Mouse (Mus musculus): ENCODE measurements at regions not wholly inside any gene's neighbourhood (a gene's known extent, or its start where the extent isn't known, plus 50 kb on each side); places are given as distances from the start of the nearest gene placed in this dataset.
"Not testable (repeated sequence)": the region's sequence is repeated elsewhere in the genome, so short reads cannot be mapped to it uniquely, and the experiment has no call there.

DNA sequence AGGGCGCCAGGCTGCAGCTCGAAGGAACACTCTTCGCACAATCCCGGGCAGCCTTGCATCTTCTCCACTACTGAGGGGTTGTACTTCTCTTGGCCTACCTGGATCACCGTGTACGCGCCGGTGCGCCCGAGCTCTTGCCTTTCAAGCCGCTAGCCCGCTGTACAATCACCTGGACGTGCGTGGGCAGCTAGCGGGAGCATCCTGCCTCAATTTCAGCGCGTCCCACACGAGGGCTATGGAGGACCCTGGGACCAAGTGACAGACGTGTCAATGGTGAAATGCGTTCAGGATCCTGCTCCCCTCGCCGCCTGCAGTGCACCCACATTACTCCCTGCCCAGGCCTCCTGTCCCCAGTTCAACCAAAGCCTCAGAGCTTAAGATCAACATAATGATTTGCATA lies 373.2 kb upstream of the Cntn5 start:
- H3K4me3 ChIP-seq (ENCODE audit: low read depth, low read length), result no peak overlapping the region
- DNase-seq (ENCODE audit: low spot score, missing footprints), result no peak
- H3K27me3 ChIP-seq (ENCODE audit: control insufficient read depth, insufficient read depth, low read length), result no peaks in the 10 kb centered on the region
- H3K4me2 ChIP-seq, result no peak overlapping the region
- H3K36me3 ChIP-seq (ENCODE audit: control insufficient read depth, insufficient read depth, low read length), result no peaks in the 10 kb centered on the region
- ATAC-seq (ENCODE audit: low FRiP score), result no peak
- no peak overlapping the region for H3K9ac ChIP-seq (ENCODE audit: low read length)
- H3K9me3 ChIP-seq (ENCODE audit: control insufficient read depth, low read length), result no peaks in the 10 kb centered on the region; the same call in 1 of the 2 replicates
- no peaks in the 10 kb centered on the region for H3K4me1 ChIP-seq (ENCODE audit: control insufficient read depth, insufficient read depth, low read length)
- 91% methylated on average over 22 of the region's 22 CpGs for WGBS
- no peak overlapping the region for H3K27ac ChIP-seq (ENCODE audit: low read depth, low read length)

DNA sequence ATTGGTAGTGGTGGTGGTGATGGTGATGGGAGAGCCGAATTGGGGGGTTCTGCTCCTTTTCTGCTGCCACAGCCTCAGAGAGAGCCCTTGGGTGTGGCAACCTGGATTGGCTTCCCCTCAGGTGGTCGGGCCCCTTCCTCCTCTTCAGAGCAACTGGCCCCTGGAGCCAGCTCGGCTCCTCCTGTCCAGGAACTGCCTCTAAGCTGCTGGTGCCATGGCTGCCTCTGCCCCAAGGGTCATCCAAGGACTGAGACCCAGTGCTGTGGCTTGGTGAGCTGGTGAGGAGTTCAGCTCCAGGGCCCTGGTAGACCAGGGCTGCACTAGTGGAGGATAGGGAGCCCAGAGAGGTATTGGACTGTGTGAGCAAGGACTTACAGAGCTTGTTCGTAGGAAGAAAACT lies 372.4 kb upstream of the Cntn5 start:
- Histone ChIP-seq H3K27ac (ENCODE audit: low read depth, low read length) (no peak overlapping the region), H3K27me3 (ENCODE audit: control insufficient read depth, insufficient read depth, low read length) (no peaks in the 10 kb centered on the region), H3K9ac (ENCODE audit: low read length) (no peak overlapping the region), H3K9me3 (ENCODE audit: control insufficient read depth, low read length) (no peaks in the 10 kb centered on the region; the same call in 1 of the 2 replicates), H3K4me1 (ENCODE audit: control insufficient read depth, insufficient read depth, low read length) (no peaks in the 10 kb centered on the region), H3K4me2 (no peak overlapping the region), H3K36me3 (ENCODE audit: control insufficient read depth, insufficient read depth, low read length) (no peaks in the 10 kb centered on the region), H3K4me3 (ENCODE audit: low read depth, low read length) (no peak overlapping the region)
- 85% methylated on average over 4 of the region's 4 CpGs for WGBS
- no peak for ATAC-seq (ENCODE audit: low FRiP score)
- DNase-seq (ENCODE audit: low spot score, missing footprints), result no peak

DNA sequence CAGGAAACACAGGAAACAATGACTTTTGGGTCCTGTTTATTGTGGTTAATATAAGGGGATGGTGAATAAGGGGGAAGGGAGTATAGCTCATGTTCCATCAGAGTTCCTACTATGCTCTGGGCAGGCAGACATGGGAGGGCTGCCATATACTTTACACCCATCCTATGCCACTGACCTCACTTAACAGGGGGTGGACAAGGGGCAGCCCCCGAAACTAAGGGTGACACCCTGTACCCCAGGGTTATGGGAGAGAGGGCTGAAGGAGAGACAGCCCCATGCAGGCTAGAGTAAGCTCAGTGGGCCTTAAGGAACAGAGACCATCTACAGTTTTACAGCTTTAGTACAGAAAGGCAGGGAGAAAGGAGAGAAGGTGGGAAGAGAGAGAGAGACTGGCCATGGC lies 352.3 kb upstream of the Cntn5 start:
- no peaks in the 10 kb centered on the region for H3K36me3 ChIP-seq (ENCODE audit: control insufficient read depth, insufficient read depth, low read length)
- DNase-seq (ENCODE audit: low spot score, missing footprints) (no peak), ATAC-seq (ENCODE audit: low FRiP score) (no peak)
- no peaks in the 10 kb centered on the region for H3K27me3 ChIP-seq (ENCODE audit: control insufficient read depth, insufficient read depth, low read length)
- no peak overlapping the region for H3K4me3 ChIP-seq (ENCODE audit: low read depth, low read length)
- no peak overlapping the region for H3K4me2 ChIP-seq
- no peaks in the 10 kb centered on the region for H3K9me3 ChIP-seq (ENCODE audit: control insufficient read depth, low read length)
- H3K27ac ChIP-seq (ENCODE audit: low read depth, low read length), result no peak overlapping the region
- H3K4me1 ChIP-seq (ENCODE audit: control insufficient read depth, insufficient read depth, low read length), result no peaks in the 10 kb centered on the region
- WGBS, result 82% methylated on average over 1 of the region's 1 CpGs
- no peak overlapping the region for H3K9ac ChIP-seq (ENCODE audit: low read length)

DNA sequence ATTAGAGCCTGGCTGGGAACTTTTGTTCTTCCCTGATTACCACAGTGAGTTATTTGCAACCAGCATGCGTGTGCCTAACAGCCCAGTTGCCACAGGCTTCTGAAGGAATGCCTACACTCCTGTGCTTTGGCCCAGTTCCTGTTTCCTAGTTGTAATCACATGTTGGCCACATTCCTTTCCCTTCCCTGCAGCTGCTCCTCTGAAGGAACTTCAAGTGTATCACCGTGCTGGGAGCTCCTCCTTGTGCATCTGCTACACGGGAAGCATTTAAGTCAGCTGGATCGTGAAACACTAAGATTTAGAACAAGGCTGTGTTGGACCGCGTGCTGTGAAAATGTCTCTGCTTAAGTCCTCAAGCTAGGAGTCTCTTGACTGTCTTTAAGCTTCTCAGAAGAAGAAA lies 302.3 kb upstream of the Cntn5 start:
- ATAC-seq (ENCODE audit: low FRiP score), result peak; percentile 19; the same call in 1 of the 2 replicates
- no peaks in the 10 kb centered on the region for H3K4me1 ChIP-seq (ENCODE audit: control insufficient read depth, insufficient read depth, low read length)
- H3K4me3 ChIP-seq (ENCODE audit: low read depth, low read length), result no peak overlapping the region
- H3K9me3 ChIP-seq (ENCODE audit: control insufficient read depth, low read length), result no peaks in the 10 kb centered on the region
- H3K27ac ChIP-seq (ENCODE audit: low read depth, low read length), result no peak overlapping the region
- peak; percentile 85 for DNase-seq (ENCODE audit: low spot score, missing footprints)
- H3K27me3 ChIP-seq (ENCODE audit: control insufficient read depth, insufficient read depth, low read length), result no peaks in the 10 kb centered on the region
- H3K9ac ChIP-seq (ENCODE audit: low read length), result no peak overlapping the region
- no peak overlapping the region for H3K4me2 ChIP-seq
- no peaks in the 10 kb centered on the region for H3K36me3 ChIP-seq (ENCODE audit: control insufficient read depth, insufficient read depth, low read length)
- WGBS, result 80% methylated on average over 6 of the region's 6 CpGs

DNA sequence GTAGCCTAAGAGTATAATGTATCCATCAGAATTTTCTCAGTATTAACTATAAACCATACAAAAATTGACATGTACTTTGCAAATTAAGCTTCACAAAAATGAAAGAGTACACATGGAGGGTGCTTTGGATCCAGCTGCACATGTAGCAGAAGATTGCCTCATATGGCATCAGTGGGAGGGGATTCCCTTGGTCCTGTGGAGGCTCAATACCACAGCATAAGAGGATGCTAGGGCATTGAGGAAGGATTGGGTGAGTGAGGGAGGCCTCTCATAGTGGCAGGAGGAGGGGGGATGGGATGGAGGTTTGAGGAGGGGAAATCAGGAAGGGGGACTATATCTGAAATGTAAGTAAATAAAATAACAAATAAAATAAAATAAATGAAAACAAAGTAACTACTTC lies 301.7 kb upstream of the Cntn5 start:
- Histone ChIP-seq H3K9ac (ENCODE audit: low read length) (no peak overlapping the region), H3K4me1 (ENCODE audit: control insufficient read depth, insufficient read depth, low read length) (no peaks in the 10 kb centered on the region), H3K27ac (ENCODE audit: low read depth, low read length) (no peak overlapping the region), H3K4me2 (no peak overlapping the region), H3K27me3 (ENCODE audit: control insufficient read depth, insufficient read depth, low read length) (no peaks in the 10 kb centered on the region), H3K36me3 (ENCODE audit: control insufficient read depth, insufficient read depth, low read length) (no peaks in the 10 kb centered on the region), H3K4me3 (ENCODE audit: low read depth, low read length) (no peak overlapping the region), H3K9me3 (ENCODE audit: control insufficient read depth, low read length) (no peaks in the 10 kb centered on the region)
- DNase-seq (ENCODE audit: low spot score, missing footprints) (peak; percentile 47), ATAC-seq (ENCODE audit: low FRiP score) (peak; percentile 57; the same call in 1 of the 2 replicates)

DNA sequence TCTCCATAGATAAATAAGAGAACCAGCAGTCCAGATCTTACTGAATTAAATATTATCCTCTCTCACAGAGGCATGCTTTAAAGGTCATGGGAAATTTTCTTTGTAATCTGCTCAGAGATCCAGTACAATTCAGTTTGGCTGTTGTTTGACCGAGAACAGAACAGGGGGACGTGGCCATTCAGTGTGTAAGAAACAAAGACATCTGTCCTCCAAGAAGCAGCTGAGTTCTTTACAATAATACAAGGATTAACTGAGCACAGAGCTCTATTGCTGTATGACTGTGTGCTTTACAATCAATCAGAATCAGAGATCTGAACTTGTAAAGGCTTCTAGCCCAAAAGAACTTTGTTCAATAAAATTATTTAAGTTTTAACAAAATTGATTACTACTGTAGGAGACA lies 287.6 kb upstream of the Cntn5 start:
- peak; percentile 85 for DNase-seq (ENCODE audit: low spot score, missing footprints)
- H3K9ac ChIP-seq (ENCODE audit: low read length), result no peak overlapping the region
- H3K4me2 ChIP-seq, result no peak overlapping the region
- no peaks in the 10 kb centered on the region for H3K36me3 ChIP-seq (ENCODE audit: control insufficient read depth, insufficient read depth, low read length)
- H3K27me3 ChIP-seq (ENCODE audit: control insufficient read depth, insufficient read depth, low read length), result no peaks in the 10 kb centered on the region
- no peaks in the 10 kb centered on the region for H3K9me3 ChIP-seq (ENCODE audit: control insufficient read depth, low read length)
- H3K4me1 ChIP-seq (ENCODE audit: control insufficient read depth, insufficient read depth, low read length), result no peaks in the 10 kb centered on the region
- no peak overlapping the region for H3K4me3 ChIP-seq (ENCODE audit: low read depth, low read length)
- WGBS, result 11% methylated on average over 2 of the region's 2 CpGs
- H3K27ac ChIP-seq (ENCODE audit: low read depth, low read length), result no peak overlapping the region
- ATAC-seq (ENCODE audit: low FRiP score), result peak; percentile 84

DNA sequence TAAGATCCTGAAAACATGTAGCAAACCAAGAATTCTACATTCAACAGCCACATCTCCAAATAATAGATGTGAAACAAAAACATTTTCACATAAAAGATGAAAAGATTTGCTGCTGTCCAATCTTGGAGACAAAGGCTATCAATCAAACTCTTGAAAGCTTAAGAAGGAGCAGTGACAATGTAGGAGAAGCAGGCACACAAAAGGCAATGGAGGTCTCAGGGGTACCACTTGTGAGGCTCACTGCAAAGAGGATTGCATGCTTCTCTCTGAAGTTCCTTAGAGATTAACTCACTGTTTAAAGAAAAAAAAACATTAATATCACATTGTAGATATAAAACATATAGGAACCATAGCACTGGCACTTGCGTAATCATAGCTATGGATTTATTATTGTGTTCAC lies 241.2 kb upstream of the Cntn5 start:
- Histone ChIP-seq H3K4me2 (no peak overlapping the region), H3K4me1 (ENCODE audit: control insufficient read depth, insufficient read depth, low read length) (no peaks in the 10 kb centered on the region), H3K9me3 (ENCODE audit: control insufficient read depth, low read length) (no peaks in the 10 kb centered on the region), H3K27me3 (ENCODE audit: control insufficient read depth, insufficient read depth, low read length) (no peaks in the 10 kb centered on the region), H3K9ac (ENCODE audit: low read length) (no peak overlapping the region), H3K36me3 (ENCODE audit: control insufficient read depth, insufficient read depth, low read length) (no peaks in the 10 kb centered on the region), H3K27ac (ENCODE audit: low read depth, low read length) (no peak overlapping the region), H3K4me3 (ENCODE audit: low read depth, low read length) (no peak overlapping the region)
- DNase-seq (ENCODE audit: low spot score, missing footprints) (peak; percentile 84), ATAC-seq (ENCODE audit: low FRiP score) (peak; percentile 76)
- 73% methylated on average over 1 of the region's 1 CpGs for WGBS

DNA sequence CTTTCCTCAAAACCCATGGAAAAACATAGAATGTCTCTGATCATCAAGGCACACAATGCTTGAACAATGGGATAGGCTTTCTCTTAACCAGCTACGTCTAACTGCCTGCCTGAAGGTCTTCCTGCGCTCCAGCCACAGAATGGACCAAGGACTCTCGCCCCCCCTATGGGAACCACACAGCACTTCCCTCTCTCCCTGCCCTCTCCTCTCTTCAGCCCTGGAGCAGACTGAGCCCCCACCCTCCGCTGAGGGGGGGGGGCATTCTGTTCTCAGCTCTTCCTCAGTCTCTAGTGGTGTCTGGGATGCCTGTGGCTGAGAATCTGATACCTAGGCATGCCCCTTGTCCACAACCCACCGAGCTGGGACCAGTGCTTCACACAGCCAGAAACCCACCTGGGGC lies 222.3 kb upstream of the Cntn5 start:
- Histone ChIP-seq H3K4me3 (ENCODE audit: low read depth, low read length) (no peak overlapping the region), H3K27ac (ENCODE audit: low read depth, low read length) (no peak overlapping the region), H3K4me1 (ENCODE audit: control insufficient read depth, insufficient read depth, low read length) (no peaks in the 10 kb centered on the region), H3K36me3 (ENCODE audit: control insufficient read depth, insufficient read depth, low read length) (no peaks in the 10 kb centered on the region), H3K9me3 (ENCODE audit: control insufficient read depth, low read length) (no peaks in the 10 kb centered on the region), H3K27me3 (ENCODE audit: control insufficient read depth, insufficient read depth, low read length) (no peaks in the 10 kb centered on the region), H3K9ac (ENCODE audit: low read length) (no peak overlapping the region), H3K4me2 (no peak overlapping the region)
- DNase-seq (ENCODE audit: low spot score, missing footprints), result no peak
- ATAC-seq (ENCODE audit: low FRiP score), result peak; percentile 65
- WGBS, result 80% methylated on average over 5 of the region's 5 CpGs

DNA sequence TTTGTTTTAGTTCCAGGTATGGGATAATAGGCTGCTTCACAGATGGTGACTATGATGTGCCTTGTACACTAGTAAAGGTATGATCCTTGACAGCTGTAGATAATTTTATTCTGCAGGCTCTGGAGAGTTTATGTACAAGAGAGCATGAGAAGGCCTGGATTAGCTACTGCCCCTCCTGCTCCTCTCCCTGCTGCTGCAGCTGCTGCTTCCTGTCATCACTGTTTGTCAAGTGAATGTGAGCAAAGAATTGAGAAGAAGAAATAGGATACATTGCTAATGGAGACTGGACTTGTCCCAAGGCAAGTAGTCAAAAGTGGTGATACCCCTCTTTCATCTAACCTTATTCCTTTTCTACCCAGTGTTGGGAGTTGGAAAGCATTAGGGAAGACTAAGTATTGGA lies 214.6 kb upstream of the Cntn5 start:
- no peaks in the 10 kb centered on the region for H3K9me3 ChIP-seq (ENCODE audit: control insufficient read depth, low read length)
- H3K9ac ChIP-seq (ENCODE audit: low read length), result no peak overlapping the region
- H3K27me3 ChIP-seq (ENCODE audit: control insufficient read depth, insufficient read depth, low read length), result no peaks in the 10 kb centered on the region
- no peaks in the 10 kb centered on the region for H3K4me1 ChIP-seq (ENCODE audit: control insufficient read depth, insufficient read depth, low read length)
- no peak for ATAC-seq (ENCODE audit: low FRiP score)
- no peak overlapping the region for H3K4me2 ChIP-seq
- no peak overlapping the region for H3K4me3 ChIP-seq (ENCODE audit: low read depth, low read length)
- H3K36me3 ChIP-seq (ENCODE audit: control insufficient read depth, insufficient read depth, low read length), result no peaks in the 10 kb centered on the region
- H3K27ac ChIP-seq (ENCODE audit: low read depth, low read length), result no peak overlapping the region
- DNase-seq (ENCODE audit: low spot score, missing footprints), result no peak

DNA sequence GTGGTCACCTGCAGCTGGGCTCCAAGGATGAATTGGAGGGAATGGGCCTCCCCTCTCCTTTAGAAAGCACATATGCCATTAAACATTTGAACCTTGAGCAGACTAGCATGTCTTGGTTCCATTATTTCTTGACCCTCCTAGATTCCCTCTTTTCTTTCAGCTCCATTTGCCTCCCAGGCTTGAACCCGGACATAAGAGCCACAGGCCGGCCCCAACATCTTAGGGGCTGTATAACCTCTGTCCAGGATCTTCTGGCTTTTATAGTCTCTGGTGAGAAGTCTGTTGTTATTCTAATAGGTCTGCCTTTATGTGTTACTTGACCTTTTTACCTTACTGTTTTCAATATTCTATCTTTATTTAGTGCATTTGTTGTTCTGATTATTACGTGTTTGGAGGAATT lies 203.3 kb upstream of the Cntn5 start:
- H3K9me3 ChIP-seq (ENCODE audit: control insufficient read depth, low read length); H3K27ac ChIP-seq (ENCODE audit: low read depth, low read length); H3K4me3 ChIP-seq (ENCODE audit: low read depth, low read length); H3K36me3 ChIP-seq (ENCODE audit: control insufficient read depth, insufficient read depth, low read length); H3K9ac ChIP-seq (ENCODE audit: low read length); H3K4me1 ChIP-seq (ENCODE audit: control insufficient read depth, insufficient read depth, low read length); DNase-seq (ENCODE audit: low spot score, missing footprints); H3K4me2 ChIP-seq; ATAC-seq (ENCODE audit: low FRiP score); H3K27me3 ChIP-seq (ENCODE audit: control insufficient read depth, insufficient read depth, low read length): not testable (repeated sequence)
- WGBS, result 80% methylated on average over 3 of the region's 3 CpGs

Measured in midbrain, embryonic 11.5 days (tissue).